Mouse (Mus musculus) embryonic fibroblast, embryonic 13.5 days (primary cell): ENCODE measurements around the gene Tppp3.

ENCODE experiments used
- CTCF ChIP-seq: IDR thresholded peaks from 2 replicates; pipeline ENCODE4 v1.5.1; 2011; ENCODE audit warnings: mild to moderate bottlenecking, control low read depth, low read length, moderate library complexity, borderline replicate concordance; ENCODE audit not compliant: insufficient read depth
- POLR2A ChIP-seq: IDR thresholded peaks from 2 replicates; pipeline ENCODE4 v1.6.1; 2011; ENCODE audit warnings: low read depth, mild to moderate bottlenecking, control low read depth, low read length, moderate library complexity

GRCm38 (mm10) chr8:105442661-105443060 is 28.7 kb downstream of the Tppp3 start:
- TF ChIP-seq POLR2A (no peak), CTCF (no peak)
